Mouse (Mus musculus): ENCODE data around the gene Lbr. TPM values are rescaled to one million over a fixed set of nuclear protein-coding genes. Genes with fewer than 3 reads are reported as not detected.

Lbr gene
- total RNA-seq, 1 experiment: 240 TPM

DNA sequence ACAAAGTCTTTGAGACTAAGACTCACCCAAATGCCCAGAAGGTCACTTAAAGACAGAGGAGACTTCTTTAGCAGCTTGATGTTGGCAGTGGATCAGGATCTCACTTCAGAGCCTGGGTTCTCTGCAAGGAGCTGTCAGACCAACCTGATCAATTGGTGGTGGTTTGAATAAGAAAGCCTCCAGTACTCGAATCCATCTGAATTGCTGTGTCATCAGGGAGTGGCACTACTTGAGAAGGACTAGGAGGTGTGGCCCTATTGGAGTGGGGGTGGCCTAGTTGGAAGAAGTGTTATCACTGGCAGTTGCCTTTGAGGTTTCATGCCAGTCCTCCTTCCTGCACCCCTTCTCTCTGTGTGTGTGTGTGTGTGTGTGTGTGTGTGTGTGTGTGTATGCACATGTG lies 66.3 kb downstream of the Lbr start:
- Histone ChIP-seq H3K27ac (ENCODE audit: insufficient read depth, low read depth, low read length, poor library complexity, severe bottlenecking) (no peak overlapping the region), H3K9me3 (ENCODE audit: control insufficient read depth, insufficient read depth, low read depth, low read length) (no peaks in the 10 kb centered on the region), H3K4me1 (ENCODE audit: control insufficient read depth in 2 of 2, insufficient read depth in 2 of 2, low read length in 2 of 2, poor library complexity in 1 of 2) (no peaks in the 10 kb centered on the region), H3K9ac (ENCODE audit: insufficient read depth, low read depth, low read length, poor library complexity, severe bottlenecking) (no peak overlapping the region), H3K36me3 (ENCODE audit: control insufficient read depth, insufficient read depth, low read length, poor library complexity, severe bottlenecking) (no peaks in the 10 kb centered on the region), H3K4me3 (ENCODE audit: insufficient read depth in 1 of 2, low read depth in 1 of 2, low read length in 2 of 2, poor library complexity in 1 of 2, severe bottlenecking in 1 of 2) (no peak overlapping the region)
- no peak for DNase-seq (ENCODE audit: low read depth, low spot score)
- in situ Hi-C loops (cut with MboI; ENCODE audit: low sequenced_read_pairs in 2 of 2, unreplicated experiment in 2 of 2): no loop called here
- TF ChIP-seq ZC3H11A (IDR thresholded peaks at IDR 0.05; ENCODE audit: borderline replicate concordance, low read depth, low read length) (no peak), MAFK (IDR thresholded peaks at IDR 0.05; ENCODE audit: insufficient read depth, low read depth, low read length) (peak; percentile 63; the same call in 1 of the 2 replicates)

DNA sequence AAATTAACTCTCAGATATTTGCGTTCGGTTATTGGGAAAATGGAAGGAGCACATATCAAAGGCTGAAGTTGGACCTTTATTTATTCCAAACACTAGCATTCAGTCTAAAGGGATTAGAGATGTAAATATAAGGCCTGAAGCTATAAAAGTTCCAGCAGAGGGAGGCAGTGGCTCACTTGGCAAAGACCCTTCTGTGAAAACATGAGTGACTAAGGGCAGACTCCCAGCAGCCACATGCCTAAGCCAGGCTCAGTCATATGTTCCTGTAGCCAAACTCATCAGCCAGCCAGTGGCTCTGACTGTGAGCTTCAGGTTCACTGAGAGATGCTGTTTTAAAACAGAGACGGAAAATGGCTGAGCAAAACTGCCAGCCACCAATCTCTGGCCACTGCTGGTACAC lies 71.0 kb downstream of the Lbr start:
- no peaks in the 10 kb centered on the region for H3K36me3 ChIP-seq (ENCODE audit: control insufficient read depth, insufficient read depth, low read length, poor library complexity, severe bottlenecking)
- no peaks in the 10 kb centered on the region for H3K4me1 ChIP-seq (ENCODE audit: control insufficient read depth in 2 of 2, insufficient read depth in 2 of 2, low read length in 2 of 2, poor library complexity in 1 of 2)
- in situ Hi-C loops (cut with MboI; ENCODE audit: low sequenced_read_pairs in 2 of 2, unreplicated experiment in 2 of 2): no loop called here
- TF ChIP-seq CHD2 (IDR thresholded peaks at IDR 0.05; ENCODE audit: low read depth, low read length): no peak
- no peak for TF ChIP-seq MAFK (IDR thresholded peaks at IDR 0.05; ENCODE audit: insufficient read depth, low read depth, low read length)
- TF ChIP-seq ZNF384 (IDR thresholded peaks at IDR 0.05; ENCODE audit: low read depth, low read length): no peak
- TF ChIP-seq HCFC1 (IDR thresholded peaks at IDR 0.05; ENCODE audit: borderline replicate concordance, insufficient read depth, low read length): no peak
- TF ChIP-seq ZC3H11A (IDR thresholded peaks at IDR 0.05; ENCODE audit: borderline replicate concordance, low read depth, low read length): no peak
- H3K27ac ChIP-seq (ENCODE audit: insufficient read depth, low read depth, low read length, poor library complexity, severe bottlenecking): no peak overlapping the region
- no peak overlapping the region for H3K9ac ChIP-seq (ENCODE audit: insufficient read depth, low read depth, low read length, poor library complexity, severe bottlenecking)
- DNase-seq (ENCODE audit: low read depth, low spot score): no peak
- H3K4me3 ChIP-seq (ENCODE audit: insufficient read depth in 1 of 2, low read depth in 1 of 2, low read length in 2 of 2, poor library complexity in 1 of 2, severe bottlenecking in 1 of 2): no peak overlapping the region
- H3K9me3 ChIP-seq (ENCODE audit: control insufficient read depth, insufficient read depth, low read depth, low read length): no peaks in the 10 kb centered on the region

DNA sequence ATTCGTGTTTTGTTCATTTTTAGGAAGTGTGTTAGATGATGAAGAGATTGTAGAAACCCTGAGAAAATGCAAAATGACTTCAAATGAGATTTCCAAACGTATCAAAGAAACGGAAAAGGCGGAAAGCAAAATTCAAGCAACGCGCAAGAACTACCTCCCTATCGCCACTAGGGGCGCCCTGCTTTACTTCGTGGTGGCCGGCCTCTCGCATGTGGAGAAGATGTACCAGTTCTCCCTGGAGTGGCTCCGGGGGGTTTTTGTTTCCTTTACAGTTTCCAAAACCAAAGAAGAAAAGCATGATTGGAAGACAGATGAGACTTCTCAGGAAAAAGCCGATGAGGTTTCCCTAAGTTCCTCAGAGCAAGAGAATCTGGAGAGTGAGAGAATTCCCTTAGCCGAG lies 73.5 kb downstream of the Lbr start:
- in situ Hi-C loops (cut with MboI; ENCODE audit: low sequenced_read_pairs in 2 of 2, unreplicated experiment in 2 of 2): no loop called here
- H3K27ac ChIP-seq (ENCODE audit: insufficient read depth, low read depth, low read length, poor library complexity, severe bottlenecking): no peak overlapping the region
- TF ChIP-seq ZNF384 (IDR thresholded peaks at IDR 0.05; ENCODE audit: low read depth, low read length) (no peak), ZC3H11A (IDR thresholded peaks at IDR 0.05; ENCODE audit: borderline replicate concordance, low read depth, low read length) (no peak), MAFK (IDR thresholded peaks at IDR 0.05; ENCODE audit: insufficient read depth, low read depth, low read length) (no peak), CHD2 (IDR thresholded peaks at IDR 0.05; ENCODE audit: low read depth, low read length) (no peak), HCFC1 (IDR thresholded peaks at IDR 0.05; ENCODE audit: borderline replicate concordance, insufficient read depth, low read length) (no peak)
- H3K4me3 ChIP-seq (ENCODE audit: insufficient read depth in 1 of 2, low read depth in 1 of 2, low read length in 2 of 2, poor library complexity in 1 of 2, severe bottlenecking in 1 of 2): no peak overlapping the region
- H3K36me3 ChIP-seq (ENCODE audit: control insufficient read depth, insufficient read depth, low read length, poor library complexity, severe bottlenecking): no peaks in the 10 kb centered on the region
- H3K9me3 ChIP-seq (ENCODE audit: control insufficient read depth, insufficient read depth, low read depth, low read length): no peaks in the 10 kb centered on the region
- no peak overlapping the region for H3K9ac ChIP-seq (ENCODE audit: insufficient read depth, low read depth, low read length, poor library complexity, severe bottlenecking)
- H3K4me1 ChIP-seq (ENCODE audit: control insufficient read depth in 2 of 2, insufficient read depth in 2 of 2, low read length in 2 of 2, poor library complexity in 1 of 2): no peaks in the 10 kb centered on the region
- peak; percentile 59 for DNase-seq (ENCODE audit: low read depth, low spot score)

Other genes with a start within 250 kb of the Lbr start
- 331 and 469 TPM in 2 replicates for gene Enah, start 176.9 kb upstream of the Lbr start, total RNA-seq (2012; rRNA removed)